Mouse (Mus musculus) erythroblast, embryonic 14.5 days (primary cell): Measurements from ENCODE around the gene Arid3a.

Experiments
- GATA1 ChIP-seq: IDR thresholded peaks from 2 replicates; pipeline ENCODE4 v1.6.1; 2012; ENCODE audit warnings: low read length, inconsistent platforms, mixed read lengths
- TAL1 ChIP-seq: IDR thresholded peaks from 3 replicates; pipeline ENCODE4 v1.6.1; 2012; ENCODE audit warnings: low read length, inconsistent platforms, mixed read lengths

GRCm38 (mm10) chr10:79984871-79985270 lies 58.0 kb downstream of the Arid3a start:
- TF ChIP-seq TAL1 (no peak), GATA1 (no peak)
